Mouse (Mus musculus): ENCODE results near the gene Sorl1. TPM values are rescaled to one million over a fixed set of nuclear protein-coding genes. Genes with fewer than 3 reads are reported as not detected.

Sorl1 gene
- polyA plus RNA-seq, 1 experiment from 2014 or later: 7.0 TPM

GRCm38 (mm10) chr9:42004140-42004539 is 120.0 kb downstream of the Sorl1 start:
- no peak overlapping the region for H3K4me3 ChIP-seq
- 94% methylated on average over 4 of the region's 4 CpGs for WGBS

GRCm38 (mm10) chr9:41999498-42000473 is 124.3 kb downstream of the Sorl1 start:
- H3K27me3 ChIP-seq (replicated peaks; ENCODE audit: low read depth, poor library complexity, severe bottlenecking): peaks cover 8% of the 10 kb centered on the region
- H3K4me1 ChIP-seq: peaks cover 10% of the 10 kb centered on the region; the same call in 1 of the 2 replicates
- peak; percentile 57 for DNase-seq (ENCODE audit: low spot score)
- H3K36me3 ChIP-seq (replicated peaks): peaks cover 3% of the 10 kb centered on the region; the same call in 1 of the 2 replicates
- H3K9me3 ChIP-seq: no peaks in the 10 kb centered on the region
- peak overlapping the region; percentile 62; the same call in 1 of the 2 replicates for H3K27ac ChIP-seq (replicated peaks)
- H3K4me3 ChIP-seq: no peak overlapping the region
- WGBS: 73% methylated on average over 12 of the region's 12 CpGs

More at GRCm38 (mm10) chr9:42004140-42004539, 120.0 kb downstream of the Sorl1 start:
- peaks cover 22% of the 10 kb centered on the region for H3K4me1 ChIP-seq
- peaks cover 3% of the 10 kb centered on the region; the same call in 1 of the 2 replicates for H3K36me3 ChIP-seq (replicated peaks)
- H3K9me3 ChIP-seq: no peaks in the 10 kb centered on the region
- DNase-seq (ENCODE audit: low spot score): no peak
- H3K27ac ChIP-seq (replicated peaks): peak overlapping the region; percentile 59
- peaks cover 4% of the 10 kb centered on the region for H3K27me3 ChIP-seq (replicated peaks; ENCODE audit: low read depth, poor library complexity, severe bottlenecking)

GRCm38 (mm10) chr9:41995278-41995677 is 128.8 kb downstream of the Sorl1 start:
- no peak overlapping the region for H3K27ac ChIP-seq (replicated peaks)

GRCm38 (mm10) chr9:41993821-41994220 is 130.3 kb downstream of the Sorl1 start:
- Histone ChIP-seq H3K27ac (replicated peaks) (no peak overlapping the region), H3K36me3 (replicated peaks) (peaks cover 14% of the 10 kb centered on the region; the same call in 1 of the 2 replicates), H3K27me3 (replicated peaks; ENCODE audit: low read depth, poor library complexity, severe bottlenecking) (0 out of 2 replicates have a peak, but pooled peaks cover 2% of the 10 kb centered on the region), H3K9me3 (no peaks in the 10 kb centered on the region), H3K4me1 (no peaks in the 10 kb centered on the region), H3K4me3 (no peak overlapping the region)
- DNase-seq (ENCODE audit: low spot score): no peak
- 90% methylated on average over 5 of the region's 5 CpGs for WGBS

More at GRCm38 (mm10) chr9:41995278-41995677, 128.8 kb downstream of the Sorl1 start:
- WGBS: 86% methylated on average over 9 of the region's 9 CpGs
- DNase-seq (ENCODE audit: low spot score): no peak
- H3K4me3 ChIP-seq: no peak overlapping the region
- H3K36me3 ChIP-seq (replicated peaks): peaks cover 14% of the 10 kb centered on the region; the same call in 1 of the 2 replicates
- 0 out of 2 replicates have a peak, but pooled peaks cover 4% of the 10 kb centered on the region for H3K27me3 ChIP-seq (replicated peaks; ENCODE audit: low read depth, poor library complexity, severe bottlenecking)
- H3K4me1 ChIP-seq: 0 out of 2 replicates have a peak, but pooled peaks cover 4% of the 10 kb centered on the region
- no peaks in the 10 kb centered on the region for H3K9me3 ChIP-seq

- H3K4me1 ChIP-seq: no peaks in the 10 kb centered on the region
- peaks cover 14% of the 10 kb centered on the region; the same call in 1 of the 2 replicates for H3K36me3 ChIP-seq (replicated peaks)
- WGBS: 88% methylated on average over 5 of the region's 5 CpGs
- DNase-seq (ENCODE audit: low spot score): no peak
- no peak overlapping the region for H3K4me3 ChIP-seq
- no peaks in the 10 kb centered on the region for H3K9me3 ChIP-seq
- no peak overlapping the region for H3K27ac ChIP-seq (replicated peaks)
- H3K27me3 ChIP-seq (replicated peaks; ENCODE audit: low read depth, poor library complexity, severe bottlenecking): no peaks in the 10 kb centered on the region
Observed at GRCm38 (mm10) chr9:41992841-41993240, 131.3 kb downstream of the Sorl1 start.

GRCm38 (mm10) chr9:41985636-41986035 is 138.5 kb downstream of the Sorl1 start:
- Histone ChIP-seq H3K27me3 (replicated peaks; ENCODE audit: low read depth, poor library complexity, severe bottlenecking) (no peaks in the 10 kb centered on the region), H3K4me1 (peaks cover 22% of the 10 kb centered on the region), H3K27ac (replicated peaks) (no peak overlapping the region), H3K4me3 (no peak overlapping the region), H3K36me3 (replicated peaks) (peaks cover 7% of the 10 kb centered on the region; the same call in 1 of the 2 replicates), H3K9me3 (no peaks in the 10 kb centered on the region)
- DNase-seq (ENCODE audit: low spot score): no peak
- 63% methylated on average over 5 of the region's 5 CpGs for WGBS

GRCm38 (mm10) chr9:41985052-41985451 is 139.0 kb downstream of the Sorl1 start:
- no peaks in the 10 kb centered on the region for H3K9me3 ChIP-seq
- WGBS: 69% methylated on average over 9 of the region's 9 CpGs
- H3K4me1 ChIP-seq: peaks cover 22% of the 10 kb centered on the region
- H3K27me3 ChIP-seq (replicated peaks; ENCODE audit: low read depth, poor library complexity, severe bottlenecking): no peaks in the 10 kb centered on the region
- no peak overlapping the region for H3K4me3 ChIP-seq
- no peak overlapping the region; the same call in 1 of the 2 replicates for H3K27ac ChIP-seq (replicated peaks)
- peaks cover 5% of the 10 kb centered on the region; the same call in 1 of the 2 replicates for H3K36me3 ChIP-seq (replicated peaks)
- DNase-seq (ENCODE audit: low spot score): no peak

GRCm38 (mm10) chr9:41984306-41984705 is 139.8 kb downstream of the Sorl1 start:
- Histone ChIP-seq H3K27ac (replicated peaks) (no peak overlapping the region), H3K36me3 (replicated peaks) (peaks cover 5% of the 10 kb centered on the region; the same call in 1 of the 2 replicates), H3K27me3 (replicated peaks; ENCODE audit: low read depth, poor library complexity, severe bottlenecking) (no peaks in the 10 kb centered on the region), H3K4me1 (peaks cover 22% of the 10 kb centered on the region), H3K4me3 (no peak overlapping the region), H3K9me3 (no peaks in the 10 kb centered on the region)
- DNase-seq (ENCODE audit: low spot score): no peak
- 87% methylated on average over 11 of the region's 11 CpGs for WGBS

- Histone ChIP-seq H3K36me3 (replicated peaks) (peaks cover 5% of the 10 kb centered on the region; the same call in 1 of the 2 replicates), H3K27ac (replicated peaks) (no peak overlapping the region), H3K4me3 (no peak overlapping the region), H3K9me3 (no peaks in the 10 kb centered on the region), H3K4me1 (peaks cover 22% of the 10 kb centered on the region), H3K27me3 (replicated peaks; ENCODE audit: low read depth, poor library complexity, severe bottlenecking) (no peaks in the 10 kb centered on the region)
- 92% methylated on average over 3 of the region's 3 CpGs for WGBS
- DNase-seq (ENCODE audit: low spot score): no peak
Observed at GRCm38 (mm10) chr9:41983286-41983685, 140.8 kb downstream of the Sorl1 start.

- 77% methylated on average over 2 of the region's 2 CpGs for WGBS
- H3K4me1 ChIP-seq: peaks cover 22% of the 10 kb centered on the region
- peaks cover 7% of the 10 kb centered on the region for H3K36me3 ChIP-seq (replicated peaks)
- no peak overlapping the region for H3K4me3 ChIP-seq
- no peak overlapping the region for H3K27ac ChIP-seq (replicated peaks)
- H3K9me3 ChIP-seq: no peaks in the 10 kb centered on the region
- DNase-seq (ENCODE audit: low spot score): no peak
- no peaks in the 10 kb centered on the region for H3K27me3 ChIP-seq (replicated peaks; ENCODE audit: low read depth, poor library complexity, severe bottlenecking)
Observed at GRCm38 (mm10) chr9:41982760-41983159, 141.3 kb downstream of the Sorl1 start.

GRCm38 (mm10) chr9:41982023-41982422 is 142.1 kb downstream of the Sorl1 start:
- 81% methylated on average over 9 of the region's 9 CpGs for WGBS
- Histone ChIP-seq H3K36me3 (replicated peaks) (peaks cover 13% of the 10 kb centered on the region), H3K27ac (replicated peaks) (peak overlapping the region; percentile 8; the same call in 1 of the 2 replicates), H3K4me3 (no peak overlapping the region), H3K4me1 (peaks cover 22% of the 10 kb centered on the region), H3K9me3 (no peaks in the 10 kb centered on the region), H3K27me3 (replicated peaks; ENCODE audit: low read depth, poor library complexity, severe bottlenecking) (no peaks in the 10 kb centered on the region)
- DNase-seq (ENCODE audit: low spot score): no peak

- Histone ChIP-seq H3K9me3 (no peaks in the 10 kb centered on the region), H3K36me3 (replicated peaks) (peaks cover 15% of the 10 kb centered on the region), H3K27me3 (replicated peaks; ENCODE audit: low read depth, poor library complexity, severe bottlenecking) (no peaks in the 10 kb centered on the region), H3K27ac (replicated peaks) (no peak overlapping the region; the same call in 1 of the 2 replicates), H3K4me1 (peaks cover 22% of the 10 kb centered on the region), H3K4me3 (no peak overlapping the region)
- DNase-seq (ENCODE audit: low spot score): no peak
- 83% methylated on average over 4 of the region's 4 CpGs for WGBS
Observed at GRCm38 (mm10) chr9:41981306-41981705, 142.8 kb downstream of the Sorl1 start.

All from embryonic facial prominence, embryonic 10.5 days (tissue).